Mouse (Mus musculus): ENCODE measurements at regions not wholly inside any gene's neighbourhood (a gene's known extent, or its start where the extent isn't known, plus 50 kb on each side); places are given as distances from the start of the nearest gene placed in this dataset.

GRCm38 (mm10) chr17:47214111-47214510 lies 154.6 kb upstream of the Mrps10 start:
- TF ChIP-seq CTCF (IDR thresholded peaks at IDR 0.05; ENCODE audit: low read depth) (no peak), EP300 (IDR thresholded peaks at IDR 0.05; ENCODE audit: low read depth) (no peak)
